Mouse (Mus musculus) liver, adult 2 months (tissue): ENCODE measurements around the gene Lrrc49. TPM values are rescaled to one million over a fixed set of nuclear protein-coding genes. Genes with fewer than 3 reads are reported as not detected.

Experiments
- DNase-seq: peaks from one replicate; pipeline ENCODE4 v3.0.0-alpha.2; 2011; ENCODE audit warnings: low read depth, low spot score; ENCODE audit errors: extremely low read depth
- H3K27ac ChIP-seq: fragments of 200-500 bp; replicated peaks from 2 replicates; pipeline ENCODE4 v1.5.1; 2012; ENCODE audit warnings: low read depth, mild to moderate bottlenecking, control low read depth, inconsistent platforms, low read length; ENCODE audit not compliant: insufficient read depth
- H3K27me3 ChIP-seq: fragments of 200-500 bp; 2 replicates; pipeline ENCODE4 v1.6.1; 2012; ENCODE audit warnings: mild to moderate bottlenecking, moderate library complexity, low read length, inconsistent platforms; ENCODE audit not compliant: control insufficient read depth, insufficient read depth
- H3K36me3 ChIP-seq: fragments of 200-500 bp; 2 replicates; pipeline ENCODE4 v1.6.1; 2012; ENCODE audit warnings: low read length, inconsistent platforms; ENCODE audit not compliant: control insufficient read depth, insufficient read depth
- H3K4me1 ChIP-seq: fragments of 200-500 bp; 2 replicates; pipeline ENCODE4 v1.6.1; 2011; ENCODE audit warnings: low read length; ENCODE audit not compliant: control insufficient read depth, insufficient read depth
- H3K4me3 ChIP-seq: fragments of 200-500 bp; 2 replicates; pipeline ENCODE4 v1.5.1; 2011; ENCODE audit warnings: low read depth, mild to moderate bottlenecking, control low read depth, low read length, moderate library complexity; ENCODE audit not compliant: insufficient read depth
- H3K79me2 ChIP-seq: fragments of 200-500 bp; 2 replicates; pipeline ENCODE4 v1.6.1; 2012; ENCODE audit warnings: inconsistent platforms, mild to moderate bottlenecking, low read length, moderate library complexity; ENCODE audit not compliant: control insufficient read depth, insufficient read depth
- H3K9ac ChIP-seq: fragments of 200-500 bp; 2 replicates; pipeline ENCODE4 v1.6.1; 2012; ENCODE audit warnings: low read depth, mild to moderate bottlenecking, control low read depth, inconsistent platforms, low read length
- CTCF ChIP-seq: fragments of 200-500 bp; IDR thresholded peaks from 2 replicates; pipeline ENCODE4 v1.5.1; 2011; ENCODE audit warnings: low read depth, low read length, control low read depth
- POLR2A ChIP-seq: fragments of 200-500 bp; IDR thresholded peaks from 2 replicates; pipeline ENCODE4 v1.6.1; 2011; ENCODE audit warnings: low read length, control low read depth; ENCODE audit not compliant: insufficient read depth; ENCODE audit errors: extremely low read depth
- WGBS: fragments of 180-500 bp; shearing (Covaris S2); methylation state at CpG from one replicate; pipeline ENCODE4 v1.1.7; 2018; 5-methylcytosine and 5-hydroxymethylcytosine counted together
- polyA plus RNA-seq: library from polyadenylated mRNA; depleted of rRNA; stranded (reverse); fragments of >200 nt; gene quantifications from 2 replicates; pipeline ENCODE4 v1.2.3, GENCODE M21; 2012
- total RNA-seq: library from RNA; depleted of rRNA; stranded (reverse); fragments of >200 nt; gene quantifications from 2 replicates; pipeline ENCODE4 v1.2.3, GENCODE M21; 2014

Lrrc49 gene
- total and polyA plus RNA-seq, 2 experiments: 0.17 to 0.28 TPM

- no peaks in the 10 kb centered on the region for H3K36me3 ChIP-seq
- DNase-seq: no peak
- no peaks in the 10 kb centered on the region for H3K79me2 ChIP-seq
- no peaks in the 10 kb centered on the region for H3K4me1 ChIP-seq
- H3K27ac ChIP-seq: no peak overlapping the region
- no peak overlapping the region for H3K9ac ChIP-seq
- TF ChIP-seq CTCF: no peak
- no peak overlapping the region for H3K4me3 ChIP-seq
- H3K27me3 ChIP-seq: no peaks in the 10 kb centered on the region
- 77% methylated on average over 7 of the region's 7 CpGs for WGBS
Observed at GRCm38 (mm10) chr9:60573011-60573410, 114.9 kb downstream of the Lrrc49 start.

- Histone ChIP-seq H3K36me3 (no peaks in the 10 kb centered on the region), H3K4me1 (no peaks in the 10 kb centered on the region), H3K79me2 (no peaks in the 10 kb centered on the region), H3K9ac (no peak overlapping the region), H3K27me3 (no peaks in the 10 kb centered on the region), H3K27ac (no peak overlapping the region), H3K4me3 (no peak overlapping the region)
- 94% methylated on average over 4 of the region's 4 CpGs for WGBS
- no peak for TF ChIP-seq CTCF
- TF ChIP-seq POLR2A: no peak
- no peak for DNase-seq
Observed at GRCm38 (mm10) chr9:60571725-60572124, 116.2 kb downstream of the Lrrc49 start.

- Histone ChIP-seq H3K4me3 (no peak overlapping the region), H3K27ac (no peak overlapping the region), H3K27me3 (no peaks in the 10 kb centered on the region), H3K4me1 (no peaks in the 10 kb centered on the region), H3K79me2 (no peaks in the 10 kb centered on the region), H3K9ac (no peak overlapping the region), H3K36me3 (no peaks in the 10 kb centered on the region)
- DNase-seq: no peak
- TF ChIP-seq POLR2A: no peak
- TF ChIP-seq CTCF: no peak
- WGBS: 55% methylated on average over 4 of the region's 4 CpGs
Observed at GRCm38 (mm10) chr9:60571041-60571440, 116.9 kb downstream of the Lrrc49 start.

- Histone ChIP-seq H3K9ac (no peak overlapping the region), H3K4me3 (no peak overlapping the region), H3K36me3 (no peaks in the 10 kb centered on the region), H3K27me3 (no peaks in the 10 kb centered on the region), H3K27ac (no peak overlapping the region), H3K4me1 (no peaks in the 10 kb centered on the region), H3K79me2 (no peaks in the 10 kb centered on the region)
- no peak for DNase-seq
- TF ChIP-seq CTCF (no peak), POLR2A (no peak)
- WGBS: 80% methylated on average over 2 of the region's 2 CpGs
Observed at GRCm38 (mm10) chr9:60569366-60569765, 118.6 kb downstream of the Lrrc49 start.

- Histone ChIP-seq H3K9ac (no peak overlapping the region), H3K36me3 (no peaks in the 10 kb centered on the region), H3K27ac (no peak overlapping the region), H3K79me2 (no peaks in the 10 kb centered on the region), H3K4me3 (no peak overlapping the region), H3K4me1 (no peaks in the 10 kb centered on the region), H3K27me3 (no peaks in the 10 kb centered on the region)
- no peak for DNase-seq
- WGBS: 91% methylated on average over 7 of the region's 7 CpGs
- TF ChIP-seq POLR2A: no peak
- TF ChIP-seq CTCF: no peak
Observed at GRCm38 (mm10) chr9:60563809-60564208, 124.1 kb downstream of the Lrrc49 start.

- Histone ChIP-seq H3K27ac (no peak overlapping the region), H3K79me2 (no peaks in the 10 kb centered on the region), H3K36me3 (no peaks in the 10 kb centered on the region), H3K4me3 (no peak overlapping the region), H3K4me1 (no peaks in the 10 kb centered on the region), H3K9ac (no peak overlapping the region), H3K27me3 (no peaks in the 10 kb centered on the region)
- DNase-seq: no peak
- no peak for TF ChIP-seq POLR2A
- no peak for TF ChIP-seq CTCF
- WGBS: 51% methylated on average over 20 of the region's 20 CpGs
Observed at GRCm38 (mm10) chr9:60562443-60563371, 125.3 kb downstream of the Lrrc49 start.
